Comparison of ENCODE assay signal across 8 mouse cellular contexts in the genomic region with DNA sequence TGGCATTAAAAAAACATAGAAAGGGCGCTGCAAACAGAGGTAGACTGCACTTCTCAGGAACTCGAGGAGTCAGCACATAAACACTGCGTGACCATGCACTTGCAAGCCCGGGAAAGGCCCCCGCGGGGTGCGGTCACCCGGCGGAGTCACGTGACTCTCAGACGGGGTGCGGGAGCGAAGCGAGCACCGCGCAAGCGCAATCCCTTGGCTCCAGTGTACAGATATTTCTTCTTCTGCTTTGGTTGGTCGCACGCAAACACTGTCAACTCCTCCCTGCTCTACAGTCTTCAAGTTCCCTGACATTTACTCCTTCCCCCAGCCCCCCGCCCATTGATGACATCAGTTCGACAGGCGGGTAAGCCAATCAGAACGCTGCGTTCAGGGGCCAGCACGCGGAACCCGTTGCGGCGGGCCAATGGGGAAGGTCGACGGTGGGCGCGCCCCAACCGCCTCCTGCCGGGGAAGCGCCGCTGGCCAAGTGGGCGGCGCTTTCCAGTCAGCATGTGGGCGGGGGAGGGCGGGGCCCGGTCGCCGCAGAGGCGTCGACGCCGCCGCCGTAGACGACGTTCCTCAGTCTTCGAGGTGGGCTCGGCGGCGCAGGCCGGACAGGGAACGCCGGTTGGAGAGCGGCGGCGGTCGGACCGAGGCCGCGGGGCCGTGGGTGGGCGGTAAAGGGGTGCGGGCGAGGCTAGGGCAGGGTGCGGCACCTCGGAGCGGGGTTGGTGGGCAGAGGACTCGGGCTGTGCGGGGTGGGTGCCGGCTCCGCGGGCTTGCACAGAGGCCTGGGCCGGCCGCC. TPM values are rescaled to one million over a fixed set of nuclear protein-coding genes. Genes with fewer than 3 reads are reported as not detected.
A peak's percentile ranks its signal among the peaks of the same experiment; 100 is the strongest.
DNase-seq lines count a peak whose midpoint lies in the region; ATAC-seq and TF ChIP-seq lines count a peak whose summit lies in the region.

1810013L24Rik (plus strand) TSS at position 537 of the 796 bp plus-strand sequence.

- H3K36me3 ChIP-seq in C2C12 (ENCODE audit: control insufficient read depth, insufficient read depth) (peaks cover 31% of the 10 kb centered on the region), myocyte (ENCODE audit: control insufficient read depth, insufficient read depth) (peaks cover 19% of the 10 kb centered on the region)
- peaks cover 39% of the 10 kb centered on the region for H3K36me3 ChIP-seq in erythroblast, embryonic 14.5 days (ENCODE audit: control insufficient read depth)
- H3K36me3 ChIP-seq in heart, embryonic 11.5 days (ENCODE audit: control insufficient read depth, insufficient read depth, low read length), result 0 out of 2 replicates have a peak, but pooled peaks cover 2% of the 10 kb centered on the region
- 0 out of 2 replicates have a peak, but pooled peaks cover 8% of the 10 kb centered on the region for H3K36me3 ChIP-seq in kidney, embryonic 16.5 days (ENCODE audit: insufficient read depth, low read length)
- H3K36me3 ChIP-seq in liver, adult 2 months (ENCODE audit: control insufficient read depth, insufficient read depth, low read length), result peaks cover 16% of the 10 kb centered on the region; the same call in 1 of the 2 replicates
- no peaks in the 10 kb centered on the region; the same call in 1 of the 2 replicates for H3K36me3 ChIP-seq in splenic B cell, adult 2 months (ENCODE audit: control insufficient read depth, insufficient read depth, low read length, poor library complexity, severe bottlenecking)

- H3K4me1 ChIP-seq in erythroblast, embryonic 14.5 days (ENCODE audit: control insufficient read depth), result peaks cover 56% of the 10 kb centered on the region
- peaks cover 18% of the 10 kb centered on the region; the same call in 1 of the 2 replicates for H3K4me1 ChIP-seq in heart, embryonic 11.5 days (ENCODE audit: control insufficient read depth, insufficient read depth, low read length)
- H3K4me1 ChIP-seq in kidney, embryonic 16.5 days (ENCODE audit: insufficient read depth, low read length), result peaks cover 31% of the 10 kb centered on the region
- H3K4me1 ChIP-seq in liver, adult 2 months (ENCODE audit: control insufficient read depth, insufficient read depth, low read length), result peaks cover 10% of the 10 kb centered on the region

- peak; percentile 97 for ATAC-seq in heart, embryonic 11.5 days (replicated peaks; ENCODE audit: insufficient number of reproducible peaks, low FRiP score, low TSS enrichment)
- peak; percentile 97 for ATAC-seq in kidney, embryonic 16.5 days (ENCODE audit: low FRiP score, low TSS enrichment)

- peak; percentile 99 for TF ChIP-seq POLR2A in brain, embryonic 14.5 days (IDR thresholded peaks at IDR 0.05; ENCODE audit: borderline replicate concordance, extremely low read depth, insufficient read depth, insufficient read length, poor library complexity, severe bottlenecking)
- peak; percentile 98 for TF ChIP-seq POLR2A in liver, adult 2 months (IDR thresholded peaks at IDR 0.05; ENCODE audit: extremely low read depth, insufficient read depth, low read length)
- peak; percentile 99 for TF ChIP-seq POLR2A in myocyte (IDR thresholded peaks at IDR 0.05; ENCODE audit: insufficient read length, low read depth)

- peaks cover 48% of the 10 kb centered on the region for H3K79me2 ChIP-seq in C2C12 (ENCODE audit: control insufficient read depth, insufficient read depth)
- peaks cover 16% of the 10 kb centered on the region; the same call in 1 of the 2 replicates for H3K79me2 ChIP-seq in liver, adult 2 months (ENCODE audit: control insufficient read depth, insufficient read depth, low read length)
- peaks cover 47% of the 10 kb centered on the region for H3K79me2 ChIP-seq in myocyte (ENCODE audit: control insufficient read depth, insufficient read depth)

- H3ac ChIP-seq in C2C12 (ENCODE audit: control insufficient read depth, insufficient read length, low read depth) (peak within 1 kb of the TSS; percentile 96), myocyte (ENCODE audit: control insufficient read depth, insufficient read length) (peak within 1 kb of the TSS; percentile 97)

- peak within 1 kb of the TSS; percentile 97 for H3K4me2 ChIP-seq in heart, embryonic 11.5 days
- H3K4me2 ChIP-seq in kidney, embryonic 16.5 days (replicated peaks; ENCODE audit: low read depth, low read length), result peak within 1 kb of the TSS; percentile 94
- peak within 1 kb of the TSS; percentile 96 for H3K4me2 ChIP-seq in myocyte (ENCODE audit: low read depth)

- peak within 1 kb of the TSS; percentile 98 for H3K27ac ChIP-seq in heart, embryonic 11.5 days (ENCODE audit: low read depth, low read length)
- peak within 1 kb of the TSS; percentile 94 for H3K27ac ChIP-seq in kidney, embryonic 16.5 days (ENCODE audit: low read length)
- peak within 1 kb of the TSS; percentile 99 for H3K27ac ChIP-seq in liver, adult 2 months (replicated peaks; ENCODE audit: insufficient read depth, low read depth, low read length)

- H3K9ac ChIP-seq in heart, embryonic 11.5 days (ENCODE audit: low read depth, low read length), result peak within 1 kb of the TSS; percentile 100
- H3K9ac ChIP-seq in kidney, embryonic 16.5 days (replicated peaks; ENCODE audit: low read length), result peak within 1 kb of the TSS; percentile 94
- peak within 1 kb of the TSS; percentile 97 for H3K9ac ChIP-seq in liver, adult 2 months (ENCODE audit: low read depth, low read length)

- H3K9me3 ChIP-seq in erythroblast, embryonic 14.5 days (ENCODE audit: control insufficient read depth, low read length), result no peaks in the 10 kb centered on the region
- no peaks in the 10 kb centered on the region for H3K9me3 ChIP-seq in heart, embryonic 11.5 days (replicated peaks; ENCODE audit: control insufficient read depth, low read length)
- H3K9me3 ChIP-seq in kidney, embryonic 16.5 days (ENCODE audit: low read length), result no peaks in the 10 kb centered on the region

- peaks cover 46% of the 10 kb centered on the region for H3K79me3 ChIP-seq in C2C12 (ENCODE audit: low read depth)

- H3K27me3 ChIP-seq in C2C12 (ENCODE audit: control insufficient read depth, insufficient read depth, insufficient read length) (no peaks in the 10 kb centered on the region), myocyte (ENCODE audit: control insufficient read depth, insufficient read depth, insufficient read length) (no peaks in the 10 kb centered on the region)
- no peaks in the 10 kb centered on the region for H3K27me3 ChIP-seq in erythroblast, embryonic 14.5 days (ENCODE audit: control insufficient read depth)
- no peaks in the 10 kb centered on the region for H3K27me3 ChIP-seq in heart, embryonic 11.5 days (ENCODE audit: control insufficient read depth, insufficient read depth, low read length)
- no peaks in the 10 kb centered on the region for H3K27me3 ChIP-seq in kidney, embryonic 16.5 days (ENCODE audit: insufficient read depth, low read length)
- H3K27me3 ChIP-seq in liver, adult 2 months (ENCODE audit: control insufficient read depth, insufficient read depth, low read length), result no peaks in the 10 kb centered on the region
- no peaks in the 10 kb centered on the region for H3K27me3 ChIP-seq in splenic B cell, adult 2 months (ENCODE audit: control insufficient read depth, insufficient read depth, low read length, poor library complexity, severe bottlenecking)

- WGBS in heart, embryonic 11.5 days (ENCODE audit: insufficient replicate concordance), result under 1% methylated on average over 64 of the region's 80 CpGs
- under 1% methylated on average over 70 of the region's 80 CpGs for WGBS in kidney, embryonic 16.5 days
- under 1% methylated on average over 79 of the region's 80 CpGs for WGBS in liver, adult 2 months

- DNase-seq in brain, embryonic 14.5 days (ENCODE audit: low read depth), result peak; percentile 100
- DNase-seq in liver, adult 2 months (ENCODE audit: extremely low read depth, low read depth, low spot score), result peak; percentile 99
- DNase-seq in splenic B cell, adult 2 months (ENCODE audit: low read depth, low spot score), result peak; percentile 99

- TF ChIP-seq CTCF in C2C12 (IDR thresholded peaks at IDR 0.05; ENCODE audit: control insufficient read depth, insufficient read depth, insufficient read length), result no peak
- no peak for TF ChIP-seq CTCF in brain, embryonic 14.5 days (IDR thresholded peaks at IDR 0.05; ENCODE audit: borderline replicate concordance, extremely low read depth, insufficient read depth, insufficient read length)
- no peak for TF ChIP-seq CTCF in liver, adult 2 months (IDR thresholded peaks at IDR 0.05; ENCODE audit: low read depth, low read length)

- peak within 1 kb of the TSS; percentile 93 for H3K4me3 ChIP-seq in C2C12 (ENCODE audit: insufficient read depth, poor library complexity, severe bottlenecking)
- peak within 1 kb of the TSS; percentile 100 for H3K4me3 ChIP-seq in erythroblast, embryonic 14.5 days (replicated peaks)
- H3K4me3 ChIP-seq in heart, embryonic 11.5 days (ENCODE audit: low read depth, low read length), result peak within 1 kb of the TSS; percentile 100
- H3K4me3 ChIP-seq in kidney, embryonic 16.5 days (ENCODE audit: low read length), result peak within 1 kb of the TSS; percentile 98
- H3K4me3 ChIP-seq in liver, adult 2 months (ENCODE audit: insufficient read depth, low read depth, low read length), result peak within 1 kb of the TSS; percentile 91
- H3K4me3 ChIP-seq in myocyte, result peak within 1 kb of the TSS; percentile 97

TF ChIP-seq in C2C12, 6 proteins besides CTCF, POLR2A, EP300 and RAD21:
- TF ChIP-seq MAX (IDR thresholded peaks at IDR 0.05) (no peak), CEBPB (IDR thresholded peaks at IDR 0.05; ENCODE audit: low read depth) (no peak), USF1 (IDR thresholded peaks at IDR 0.05; ENCODE audit: low read depth) (peak; percentile 96)

TF ChIP-seq in myocyte, 11 proteins besides CTCF, POLR2A, EP300 and RAD21 (continues in another document):
- peak; percentile 39 for TF ChIP-seq REST (IDR thresholded peaks at IDR 0.05; ENCODE audit: insufficient read depth, insufficient read length)
- no peak for TF ChIP-seq TCF12 (IDR thresholded peaks at IDR 0.05; ENCODE audit: insufficient read depth, poor library complexity, severe bottlenecking)
- TF ChIP-seq E2F4 (IDR thresholded peaks at IDR 0.05; ENCODE audit: insufficient read depth), result no peak
- TF ChIP-seq SRF (IDR thresholded peaks at IDR 0.05; ENCODE audit: control insufficient read depth, insufficient read length, low read depth), result no peak
- peak; percentile 98 for TF ChIP-seq POLR2AphosphoS2 (IDR thresholded peaks at IDR 0.05; ENCODE audit: insufficient read length, low read depth)
- no peak for TF ChIP-seq MYOD1 (IDR thresholded peaks at IDR 0.05; ENCODE audit: control insufficient read depth in 1 of 3, insufficient read length in 2 of 3, low read depth in 2 of 3)
- peak; percentile 41 for TF ChIP-seq MAX (IDR thresholded peaks at IDR 0.05; ENCODE audit: low read depth)
- TF ChIP-seq TCF3 (IDR thresholded peaks at IDR 0.05; ENCODE audit: insufficient read length, low read depth), result no peak

RNA-seq across cellular contexts. Expression of gene 1810013L24Rik, which starts in this region (rescaled TPM):
- 20.1 TPM for polyA plus RNA-seq in C2C12 (2012; fragmentation: generic; extraction: Trizol)
- 35.2 and 52.2 TPM in 2 replicates for polyA plus RNA-seq in brain, embryonic 14.5 days (2012; rRNA removed)
- polyA plus RNA-seq in erythroblast, embryonic 14.5 days (2012), result 1.8 and 2.1 TPM in 2 replicates
- polyA plus RNA-seq in heart, embryonic 11.5 days (2014; fragmentation: Nextera tagmentation; extraction: Ambion mirVana), result 13.4 and 14.4 TPM in 2 replicates
- polyA plus RNA-seq in kidney, embryonic 16.5 days (2015; fragmentation: Nextera tagmentation; extraction: Ambion mirVana), result 18.5 and 19.8 TPM in 2 replicates
- 33.8 and 41.1 TPM in 2 replicates for total RNA-seq in liver, adult 2 months (2014; rRNA removed)
- 8.9 and 11.1 TPM in 2 replicates for polyA plus RNA-seq in liver, adult 2 months (2012; rRNA removed)
- 27.5 TPM for polyA plus RNA-seq in myocyte (2012; fragmentation: generic; extraction: Trizol)

Comparison
In these comparisons a context has a peak if more than half of its experiments do, and no peak if none do; other contexts are left out.
1. Peak in every context shown above with its lines: DNase-seq, ATAC-seq, H3K4me3 ChIP-seq and H3K27ac ChIP-seq.